Mouse (Mus musculus): Measurements from ENCODE around the gene Olfr1032. TPM values are rescaled to one million over a fixed set of nuclear protein-coding genes. Genes with fewer than 3 reads are reported as not detected.
"Not testable (repeated sequence)": the region's sequence is repeated elsewhere in the genome, so short reads cannot be mapped to it uniquely, and the experiment has no call there.

The Olfr1032 gene
- not detected for total RNA-seq (2021)
- long read RNA-seq, experiment 1: 0 reads
- long read RNA-seq, experiment 2: 0 reads

- no peak for DNase-seq
These were observed at the start of gene Olfr1032 for GRCm38 (mm10) chr2:86005240-86005639. TSS of gene Olfr1032 (plus strand) at chr2:86005540.

DNA sequence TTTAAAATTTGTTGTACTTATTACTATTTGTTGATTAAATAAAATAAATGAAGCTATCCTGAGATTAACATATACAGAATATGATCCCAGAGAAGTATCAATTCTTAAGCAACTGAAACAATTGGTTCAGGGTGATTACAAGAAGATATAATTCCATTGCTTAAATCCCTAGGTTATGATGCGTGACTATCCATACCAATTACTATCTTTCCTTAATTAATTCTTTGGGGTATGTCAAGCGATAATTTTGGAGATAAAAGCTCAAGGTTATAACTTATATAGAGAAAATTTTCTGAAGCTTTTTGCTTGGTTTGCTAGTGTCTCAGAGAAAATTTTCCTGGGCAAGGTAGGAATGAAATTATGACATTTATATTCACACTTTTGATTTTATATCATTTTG is 31.7 kb upstream of the Olfr1032 start, which contains the start of gene Olfr1029:
Olfr1029 (plus strand) TSS at position 301 of the 400 bp plus-strand sequence.
- DNase-seq: no peak

DNA sequence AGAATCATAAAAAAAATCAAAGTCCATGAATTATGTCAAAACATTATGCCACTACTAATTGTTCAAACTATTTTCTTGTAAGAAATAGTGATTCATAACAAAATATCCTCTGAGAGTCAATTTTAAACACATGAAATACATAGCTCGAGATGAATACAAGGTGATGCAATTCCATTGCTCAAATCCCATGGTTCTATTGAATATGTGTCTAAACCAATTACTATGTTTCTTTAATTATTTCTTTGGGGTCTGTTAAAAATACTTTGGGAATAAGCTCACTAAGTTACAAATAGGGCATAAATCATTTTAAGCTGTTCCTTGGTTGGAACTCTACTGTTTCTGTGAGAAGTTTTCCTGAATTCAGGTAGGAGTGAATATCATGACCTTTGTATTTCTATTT is 26.4 kb upstream of the Olfr1032 start, which contains the start of gene Olfr1030:
Olfr1030 (plus strand) TSS at position 301 of the 400 bp plus-strand sequence.
- DNase-seq: no peak

DNA sequence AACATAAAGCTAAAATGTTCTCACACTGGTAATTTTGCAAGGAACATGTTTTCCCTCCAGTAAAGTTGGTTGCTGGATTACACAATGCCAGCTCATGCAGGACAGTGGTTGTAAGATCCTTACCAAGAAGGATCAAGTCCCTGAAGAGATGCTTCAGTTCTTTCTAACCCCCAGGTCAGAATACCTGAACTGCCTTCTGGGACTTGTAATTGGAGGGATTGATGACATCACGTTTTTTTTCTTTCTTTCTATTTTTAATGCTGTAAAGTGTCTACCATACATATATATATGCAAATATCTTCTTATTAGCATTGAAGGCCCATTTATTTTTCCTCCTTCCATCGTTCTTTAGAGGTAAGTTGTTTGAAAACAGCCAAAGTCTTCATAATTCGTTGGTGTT is 15.3 kb upstream of the Olfr1032 start, which contains the start of gene Olfr1031:
Olfr1031 (plus strand) TSS at position 301 of the 400 bp plus-strand sequence.
- no peak for DNase-seq

DNA sequence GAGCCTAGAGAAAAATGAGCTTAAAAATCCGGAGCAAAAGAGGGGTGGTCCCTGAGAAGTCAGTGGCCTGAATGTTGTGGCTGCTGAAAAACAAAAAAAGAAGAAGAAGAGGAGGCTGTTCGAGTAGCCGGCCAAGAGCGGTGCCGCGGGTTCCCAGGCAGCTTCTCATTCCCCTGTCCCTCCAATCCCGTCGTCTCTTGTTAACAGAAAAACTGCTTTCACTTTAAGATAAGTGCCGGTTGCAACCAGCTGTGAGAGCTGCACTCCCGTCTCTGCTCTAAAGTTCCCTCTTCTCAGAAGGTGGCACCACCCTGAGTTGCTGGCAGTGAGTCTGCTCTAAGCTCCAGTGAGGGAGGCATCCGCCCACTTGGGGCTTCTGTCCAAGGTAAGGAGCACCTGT is 15.1 kb downstream of the Olfr1032 start, which contains the start of gene Olfr1033:
Olfr1033 (plus strand) TSS at position 228 of the 400 bp plus-strand sequence.
- not testable (repeated sequence) for DNase-seq

DNA sequence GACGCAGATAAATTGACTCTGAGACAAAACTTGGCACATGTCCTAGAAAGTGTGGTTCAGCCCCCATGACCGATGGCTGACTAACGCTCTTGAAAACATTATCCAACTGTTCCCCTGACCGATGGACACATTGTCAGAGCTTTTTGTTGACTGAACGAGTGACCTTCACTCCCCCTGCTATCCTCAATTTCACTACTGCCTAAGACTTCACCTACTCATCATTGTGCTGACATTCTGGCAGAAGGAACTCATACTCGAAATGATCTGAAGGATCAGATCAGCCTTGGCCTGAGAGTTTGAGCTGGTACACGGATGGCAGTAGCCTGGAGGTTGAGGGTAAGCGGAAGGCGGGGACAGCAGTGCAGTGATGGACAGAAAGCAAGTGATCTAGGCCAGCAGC is 16.2 kb downstream of the Olfr1032 start:
- DNase-seq: not testable (repeated sequence)

- DNase-seq: no peak
These were observed 40.2 kb downstream of the Olfr1032 start, which contains the start of gene Olfr1034 for GRCm38 (mm10) chr2:86045561-86045960. TSS of gene Olfr1034 (plus strand) at chr2:86045861.

- DNase-seq: not testable (repeated sequence)
These were observed 45.4 kb downstream of the Olfr1032 start for GRCm38 (mm10) chr2:86050777-86051176.

Other genes starting within 250 kb of the Olfr1032 start
- gene Olfr1012, start 242.8 kb upstream of the Olfr1032 start, total RNA-seq (2021): not detected
- not detected for gene Olfr1013, start 238.4 kb upstream of the Olfr1032 start, total RNA-seq (2021)
- not detected for gene Olfr1014, start 232.8 kb upstream of the Olfr1032 start, total RNA-seq (2021)
- not detected for gene Olfr1015, start 223.5 kb upstream of the Olfr1032 start, total RNA-seq (2021)
- gene Olfr1016, start 203.0 kb upstream of the Olfr1032 start, total RNA-seq (2021): not detected
- not detected for gene Olfr1018, start 187.1 kb upstream of the Olfr1032 start, total RNA-seq (2021)
- gene Olfr1019, start 160.1 kb upstream of the Olfr1032 start, total RNA-seq (2021): not detected
- gene Olfr1020, start 158.5 kb upstream of the Olfr1032 start, total RNA-seq (2021): not detected
- gene Olfr1022, start 136.9 kb upstream of the Olfr1032 start, total RNA-seq (2021): not detected
- gene Olfr1023, start 119.9 kb upstream of the Olfr1032 start, total RNA-seq (2021): not detected
- gene Olfr1024, start 100.5 kb upstream of the Olfr1032 start, total RNA-seq (2021): not detected
- gene Olfr1025-ps1, start 90.3 kb upstream of the Olfr1032 start, total RNA-seq (2021): not detected
- not detected for gene Olfr1026, start 84.0 kb upstream of the Olfr1032 start, total RNA-seq (2021)
- gene Olfr1028, start 55.1 kb upstream of the Olfr1032 start, total RNA-seq (2021): not detected
- gene Olfr1029, start 31.6 kb upstream of the Olfr1032 start, total RNA-seq (2021): not detected
- not detected for gene Olfr1030, start 26.3 kb upstream of the Olfr1032 start, total RNA-seq (2021)
- not detected for gene Olfr1031, start 15.2 kb upstream of the Olfr1032 start, total RNA-seq (2021)
- under 1 TPM; 0.09 to 0.45 TPM for gene Olfr1033, start 15.1 kb downstream of the Olfr1032 start, total RNA-seq (2021)
- gene Olfr1034, start 40.3 kb downstream of the Olfr1032 start, total RNA-seq (2021): not detected
- gene Olfr1036, start 68.5 kb downstream of the Olfr1032 start, total RNA-seq (2021): not detected
- not detected for gene Olfr1037, start 81.8 kb downstream of the Olfr1032 start, total RNA-seq (2021)
- not detected for gene Olfr1039, start 130.4 kb downstream of the Olfr1032 start, total RNA-seq (2021)
- gene Olfr1040, start 141.2 kb downstream of the Olfr1032 start, total RNA-seq (2021): not detected
- not detected for gene Olfr1042, start 156.3 kb downstream of the Olfr1032 start, total RNA-seq (2021)
- not detected for gene Olfr1043, start 162.0 kb downstream of the Olfr1032 start, total RNA-seq (2021)
- not detected for gene Olfr1044, start 172.3 kb downstream of the Olfr1032 start, total RNA-seq (2021)
- not detected for gene Olfr52, start 180.1 kb downstream of the Olfr1032 start, total RNA-seq (2021)
- not detected for gene Olfr1045, start 197.5 kb downstream of the Olfr1032 start, total RNA-seq (2021)
- not detected for gene Olfr1046, start 213.8 kb downstream of the Olfr1032 start, total RNA-seq (2021)
- not detected for gene Olfr1047, start 225.9 kb downstream of the Olfr1032 start, total RNA-seq (2021)
- gene Olfr1048, start 234.7 kb downstream of the Olfr1032 start, total RNA-seq (2021): not detected

Measured in gastrocnemius, postnatal 10 days (tissue).